ENCODE assay signal across 17 mouse cellular contexts in genomic region chr9:32578411-32578810, GRCm38 (mm10).
"Had no signal": no experiment of that assay in that cellular context is flagged by ENCODE, and none has a peak within 500 bp of the region (broad histone marks: within the 10 kb centered on the region; RNA-seq: fewer than 3 reads in every experiment).

No protein-coding gene starts in this region.

- H3K4me2 ChIP-seq: neural tube, embryonic 12.5 days; neural tube, embryonic 13.5 days; neural tube, embryonic 15.5 days; stomach, embryonic 15.5 days had no signal

- H3K4me1 ChIP-seq: neural tube, embryonic 12.5 days; neural tube, embryonic 13.5 days; neural tube, embryonic 15.5 days; stomach, embryonic 15.5 days had no signal

- H3K9me3 ChIP-seq: neural tube, embryonic 12.5 days; neural tube, embryonic 13.5 days; neural tube, embryonic 15.5 days; stomach, embryonic 15.5 days had no signal

- H3K27ac ChIP-seq: neural tube, embryonic 12.5 days; neural tube, embryonic 13.5 days; neural tube, embryonic 15.5 days; stomach, embryonic 15.5 days; stomach, postnatal 0 days had no signal

- H3K9ac ChIP-seq: neural tube, embryonic 12.5 days; neural tube, embryonic 13.5 days; neural tube, embryonic 15.5 days; stomach, embryonic 15.5 days had no signal

- H3K36me3 ChIP-seq: neural tube, embryonic 12.5 days; neural tube, embryonic 13.5 days; neural tube, embryonic 15.5 days; stomach, embryonic 15.5 days had no signal

- H3K4me3 ChIP-seq: neural tube, embryonic 12.5 days; neural tube, embryonic 13.5 days; neural tube, embryonic 15.5 days; stomach, embryonic 15.5 days had no signal

- H3K27me3 ChIP-seq: neural tube, embryonic 12.5 days; neural tube, embryonic 13.5 days; neural tube, embryonic 15.5 days; stomach, embryonic 15.5 days had no signal

- DNase-seq: retina, postnatal 1 day; right cerebral cortex, adult 18-20 months; right cerebral cortex, postnatal 14 days; right cerebral cortex, postnatal 25 days; right cerebral cortex, postnatal 4 days; spleen, adult 18-20 months; thymus, adult 18-20 months; thymus, adult 2 months; thymus, postnatal 14 days; thymus, postnatal 25 days; thymus, postnatal 36 days; thymus, postnatal 4 days had no signal
